Mouse (Mus musculus): ENCODE data around the gene Hormad2. TPM values are rescaled to one million over a fixed set of nuclear protein-coding genes. Genes with fewer than 3 reads are reported as not detected.
A peak's percentile ranks its signal among the peaks of the same experiment; 100 is the strongest.

Gene Hormad2
- polyA plus RNA-seq, 1 experiment from 2014 or later: 0.51 TPM

DNA sequence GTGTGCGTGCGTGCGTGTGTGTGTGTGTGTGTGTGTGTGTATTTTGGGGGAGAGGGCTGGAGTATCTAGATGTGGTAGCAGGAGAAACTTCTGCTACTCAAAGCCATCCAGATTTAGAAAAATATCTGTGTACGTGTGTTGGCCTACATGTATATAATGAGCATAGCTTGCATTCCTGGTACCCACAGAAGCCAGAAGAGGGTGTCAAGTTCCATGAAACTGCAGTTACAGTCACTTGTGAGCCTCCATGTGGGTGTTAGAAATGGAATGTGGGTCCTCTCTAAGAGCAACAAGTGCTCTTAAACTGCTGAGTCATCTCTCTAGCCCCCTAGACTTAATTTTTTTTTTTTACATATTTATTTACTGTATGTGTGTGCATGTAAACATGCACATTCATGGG lies 130.6 kb downstream of the Hormad2 start:
- Histone ChIP-seq H3K27ac (ENCODE audit: low read length) (no peak overlapping the region), H3K9ac (replicated peaks; ENCODE audit: low read length) (no peak overlapping the region), H3K4me2 (replicated peaks; ENCODE audit: low read depth, low read length) (no peak overlapping the region), H3K36me3 (ENCODE audit: insufficient read depth, low read length) (no peaks in the 10 kb centered on the region), H3K27me3 (ENCODE audit: insufficient read depth, low read length) (no peaks in the 10 kb centered on the region), H3K9me3 (ENCODE audit: low read length) (no peaks in the 10 kb centered on the region), H3K4me3 (ENCODE audit: low read length) (no peak overlapping the region), H3K4me1 (ENCODE audit: insufficient read depth, low read length) (peaks cover 9% of the 10 kb centered on the region)
- ATAC-seq (ENCODE audit: low FRiP score, low TSS enrichment): no peak
- 89% methylated on average over 4 of the region's 4 CpGs for whole genome bisulfite sequencing

DNA sequence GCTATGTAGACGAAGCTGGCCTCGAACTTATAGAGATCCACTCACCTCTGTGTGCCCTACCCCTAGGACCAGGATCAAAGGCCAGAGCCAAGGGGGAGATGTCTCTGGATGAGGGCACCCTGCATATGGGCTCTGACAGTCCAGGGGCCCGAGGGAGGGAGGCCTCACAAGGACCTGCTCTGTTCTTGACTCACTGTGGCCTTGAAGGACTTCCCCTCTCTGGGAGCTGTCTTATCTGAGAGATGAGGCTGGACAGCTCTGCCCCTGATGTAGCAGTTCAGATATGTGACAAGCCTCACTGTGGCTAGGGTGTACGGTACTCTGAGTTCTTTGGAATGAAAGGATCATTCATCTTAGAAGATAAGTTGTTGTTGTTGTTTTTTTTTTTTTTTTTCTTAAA lies 131.3 kb downstream of the Hormad2 start:
- H3K4me1 ChIP-seq (ENCODE audit: insufficient read depth, low read length): peaks cover 9% of the 10 kb centered on the region
- 83% methylated on average over 4 of the region's 4 CpGs for WGBS
- H3K4me3 ChIP-seq (ENCODE audit: low read length): no peak overlapping the region
- H3K36me3 ChIP-seq (ENCODE audit: insufficient read depth, low read length): no peaks in the 10 kb centered on the region
- H3K27me3 ChIP-seq (ENCODE audit: insufficient read depth, low read length): no peaks in the 10 kb centered on the region
- H3K9me3 ChIP-seq (ENCODE audit: low read length): no peaks in the 10 kb centered on the region
- no peak overlapping the region for H3K4me2 ChIP-seq (replicated peaks; ENCODE audit: low read depth, low read length)
- no peak for ATAC-seq (ENCODE audit: low FRiP score, low TSS enrichment)
- H3K27ac ChIP-seq (ENCODE audit: low read length): no peak overlapping the region
- no peak overlapping the region for H3K9ac ChIP-seq (replicated peaks; ENCODE audit: low read length)

DNA sequence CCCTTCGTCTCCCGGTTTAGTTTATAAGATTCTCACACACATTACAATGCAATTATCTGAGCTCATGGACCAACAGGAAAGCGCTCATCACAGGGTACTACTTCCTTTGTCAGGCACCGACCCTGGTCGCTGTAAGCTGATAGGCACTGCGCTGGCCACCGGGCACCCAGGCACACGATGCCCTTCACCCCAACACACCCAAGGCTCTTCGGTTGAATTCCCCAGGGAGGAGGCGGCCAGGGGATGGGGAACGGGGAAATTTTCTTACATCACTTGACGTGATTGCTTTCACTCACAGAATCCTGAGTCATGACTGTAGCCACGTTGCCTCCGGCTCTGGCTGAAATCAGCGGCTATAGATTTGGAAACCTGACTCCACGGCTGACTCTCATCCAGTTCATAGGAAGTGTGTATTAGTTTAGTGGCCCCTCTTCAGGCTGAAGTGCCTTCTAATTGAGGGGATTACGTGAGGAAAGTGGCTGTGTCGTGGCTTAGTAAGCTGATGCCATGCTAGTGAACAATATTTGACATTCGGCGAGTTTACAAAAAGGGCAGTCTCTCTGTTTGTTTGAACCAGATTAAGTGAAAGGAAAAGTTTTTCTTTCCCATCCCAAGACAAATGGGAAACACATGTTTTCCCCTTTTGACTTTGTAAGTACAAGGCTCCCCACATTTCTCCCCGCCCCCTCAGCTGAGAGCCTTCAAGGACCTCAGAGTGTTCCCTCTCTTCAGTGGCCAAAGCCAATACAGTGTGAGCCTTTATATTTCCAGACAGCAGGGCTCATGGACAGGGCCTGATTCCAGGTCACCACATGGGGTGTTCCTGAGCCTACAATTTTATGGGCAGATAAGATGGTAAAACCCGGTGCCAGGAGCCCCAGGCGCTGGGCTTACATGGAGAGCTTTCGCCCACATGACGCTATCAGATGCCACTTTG lies 132.1 kb downstream of the Hormad2 start:
- no peak for ATAC-seq (ENCODE audit: low FRiP score, low TSS enrichment)
- no peaks in the 10 kb centered on the region for H3K27me3 ChIP-seq (ENCODE audit: insufficient read depth, low read length)
- no peaks in the 10 kb centered on the region for H3K36me3 ChIP-seq (ENCODE audit: insufficient read depth, low read length)
- peak overlapping the region; percentile 31; the same call in 1 of the 2 replicates for H3K27ac ChIP-seq (ENCODE audit: low read length)
- peaks cover 9% of the 10 kb centered on the region for H3K4me1 ChIP-seq (ENCODE audit: insufficient read depth, low read length)
- peak overlapping the region; percentile 22 for H3K9ac ChIP-seq (replicated peaks; ENCODE audit: low read length)
- H3K4me2 ChIP-seq (replicated peaks; ENCODE audit: low read depth, low read length): peak overlapping the region; percentile 32
- no peaks in the 10 kb centered on the region for H3K9me3 ChIP-seq (ENCODE audit: low read length)
- no peak overlapping the region for H3K4me3 ChIP-seq (ENCODE audit: low read length)
- WGBS: 29% methylated on average over 25 of the region's 25 CpGs

DNA sequence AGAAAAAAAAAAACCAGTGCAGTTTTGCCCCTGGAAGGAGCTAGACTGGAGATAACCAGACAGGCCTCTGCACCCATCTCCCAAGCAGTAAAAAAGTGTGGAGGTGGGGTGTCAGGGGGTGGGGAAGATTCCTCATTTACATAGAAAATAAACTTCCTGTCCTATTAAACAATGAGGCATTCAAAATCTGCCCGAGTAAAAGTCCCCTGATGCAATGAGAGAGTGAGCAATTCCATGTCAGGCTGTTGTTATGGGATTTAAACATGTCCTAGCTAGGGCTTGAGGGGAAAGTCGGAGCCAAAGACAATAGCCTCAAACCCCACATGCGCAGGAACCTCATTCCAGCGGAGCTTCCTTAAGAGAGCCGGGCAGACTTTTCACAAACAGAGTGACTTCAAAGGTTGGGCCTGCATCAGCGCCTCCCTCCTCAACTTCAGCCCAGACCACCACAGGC lies 132.8 kb downstream of the Hormad2 start:
- peak overlapping the region; percentile 32 for H3K4me2 ChIP-seq (replicated peaks; ENCODE audit: low read depth, low read length)
- ATAC-seq (ENCODE audit: low FRiP score, low TSS enrichment): no peak
- peaks cover 9% of the 10 kb centered on the region for H3K4me1 ChIP-seq (ENCODE audit: insufficient read depth, low read length)
- H3K9ac ChIP-seq (replicated peaks; ENCODE audit: low read length): peak overlapping the region; percentile 22
- no peak overlapping the region for H3K27ac ChIP-seq (ENCODE audit: low read length)
- WGBS: 13% methylated on average over 6 of the region's 6 CpGs
- H3K9me3 ChIP-seq (ENCODE audit: low read length): no peaks in the 10 kb centered on the region
- H3K36me3 ChIP-seq (ENCODE audit: insufficient read depth, low read length): no peaks in the 10 kb centered on the region
- H3K27me3 ChIP-seq (ENCODE audit: insufficient read depth, low read length): no peaks in the 10 kb centered on the region
- H3K4me3 ChIP-seq (ENCODE audit: low read length): no peak overlapping the region

DNA sequence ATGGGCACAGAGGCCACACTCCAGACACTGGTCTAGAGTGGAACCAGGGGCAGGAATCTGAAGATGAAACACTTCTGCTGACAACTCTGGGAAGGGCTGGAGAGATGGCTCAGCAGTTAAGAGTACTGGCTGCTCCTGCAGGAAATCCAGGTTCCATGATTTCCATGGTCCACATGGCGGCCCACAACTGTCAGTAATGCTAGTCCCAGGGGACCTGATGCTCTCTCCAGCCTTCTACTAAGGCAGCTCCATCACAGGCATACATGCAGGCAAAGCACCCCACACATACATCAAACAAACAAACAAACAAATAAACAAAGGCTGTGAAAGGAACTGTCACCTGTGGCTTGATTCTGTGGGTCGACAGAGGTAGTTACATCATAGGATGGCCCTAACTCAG lies 134.8 kb downstream of the Hormad2 start:
- Histone ChIP-seq H3K27ac (ENCODE audit: low read length) (no peak overlapping the region), H3K27me3 (ENCODE audit: insufficient read depth, low read length) (no peaks in the 10 kb centered on the region), H3K9ac (replicated peaks; ENCODE audit: low read length) (no peak overlapping the region), H3K4me1 (ENCODE audit: insufficient read depth, low read length) (peaks cover 18% of the 10 kb centered on the region), H3K4me2 (replicated peaks; ENCODE audit: low read depth, low read length) (no peak overlapping the region), H3K36me3 (ENCODE audit: insufficient read depth, low read length) (no peaks in the 10 kb centered on the region), H3K9me3 (ENCODE audit: low read length) (no peaks in the 10 kb centered on the region), H3K4me3 (ENCODE audit: low read length) (no peak overlapping the region)
- no peak for ATAC-seq (ENCODE audit: low FRiP score, low TSS enrichment)
- 62% methylated on average over 2 of the region's 2 CpGs for WGBS

DNA sequence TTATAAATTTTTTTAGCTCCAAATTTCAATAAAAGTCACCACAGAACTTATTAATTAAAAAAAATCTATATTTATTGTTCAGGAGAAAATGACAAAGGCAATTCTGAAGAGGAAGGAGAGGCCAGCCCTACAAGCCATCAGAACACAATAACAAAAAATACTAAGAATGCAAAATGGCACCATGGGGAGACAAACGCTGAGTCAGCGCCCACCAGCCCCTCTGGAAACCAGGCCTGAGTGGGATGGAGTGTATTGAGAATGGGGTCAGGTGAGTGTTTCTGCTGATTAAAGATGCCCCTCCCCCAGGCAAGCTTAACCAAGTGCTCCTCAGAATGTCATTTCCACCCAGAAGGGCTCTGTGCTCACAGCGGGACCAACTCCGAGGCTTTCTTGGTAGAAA lies 135.8 kb downstream of the Hormad2 start:
- H3K27me3 ChIP-seq (ENCODE audit: insufficient read depth, low read length): no peaks in the 10 kb centered on the region
- WGBS: 85% methylated on average over 4 of the region's 4 CpGs
- no peak overlapping the region for H3K4me2 ChIP-seq (replicated peaks; ENCODE audit: low read depth, low read length)
- no peaks in the 10 kb centered on the region for H3K9me3 ChIP-seq (ENCODE audit: low read length)
- H3K4me3 ChIP-seq (ENCODE audit: low read length): no peak overlapping the region
- no peak overlapping the region for H3K27ac ChIP-seq (ENCODE audit: low read length)
- no peak for ATAC-seq (ENCODE audit: low FRiP score, low TSS enrichment)
- peaks cover 18% of the 10 kb centered on the region for H3K4me1 ChIP-seq (ENCODE audit: insufficient read depth, low read length)
- no peak overlapping the region for H3K9ac ChIP-seq (replicated peaks; ENCODE audit: low read length)
- no peaks in the 10 kb centered on the region for H3K36me3 ChIP-seq (ENCODE audit: insufficient read depth, low read length)

DNA sequence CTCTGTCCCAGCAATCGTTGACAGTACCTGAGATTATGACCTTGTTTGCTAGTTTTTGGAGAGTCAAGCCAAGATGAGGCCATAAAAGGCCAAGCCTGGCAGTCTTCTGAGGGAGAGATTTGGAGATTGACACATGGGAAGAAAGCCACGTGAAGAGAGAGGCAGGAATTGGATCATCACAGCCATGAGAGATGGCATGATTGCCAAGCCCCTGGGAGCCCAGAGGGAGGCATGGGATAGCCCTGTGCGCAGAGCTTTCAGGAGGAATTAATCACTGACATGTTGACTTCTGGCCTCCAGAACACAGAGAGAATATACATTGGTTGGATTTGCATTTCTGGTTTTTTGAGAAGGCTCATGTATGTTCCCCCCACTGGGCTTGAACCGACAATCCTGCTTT lies 136.7 kb downstream of the Hormad2 start:
- Histone ChIP-seq H3K27ac (ENCODE audit: low read length) (no peak overlapping the region), H3K4me3 (ENCODE audit: low read length) (no peak overlapping the region), H3K4me2 (replicated peaks; ENCODE audit: low read depth, low read length) (no peak overlapping the region), H3K36me3 (ENCODE audit: insufficient read depth, low read length) (no peaks in the 10 kb centered on the region), H3K27me3 (ENCODE audit: insufficient read depth, low read length) (no peaks in the 10 kb centered on the region), H3K9me3 (ENCODE audit: low read length) (no peaks in the 10 kb centered on the region), H3K9ac (replicated peaks; ENCODE audit: low read length) (no peak overlapping the region), H3K4me1 (ENCODE audit: insufficient read depth, low read length) (peaks cover 25% of the 10 kb centered on the region)
- WGBS: 70% methylated on average over 4 of the region's 4 CpGs
- ATAC-seq (ENCODE audit: low FRiP score, low TSS enrichment): no peak

DNA sequence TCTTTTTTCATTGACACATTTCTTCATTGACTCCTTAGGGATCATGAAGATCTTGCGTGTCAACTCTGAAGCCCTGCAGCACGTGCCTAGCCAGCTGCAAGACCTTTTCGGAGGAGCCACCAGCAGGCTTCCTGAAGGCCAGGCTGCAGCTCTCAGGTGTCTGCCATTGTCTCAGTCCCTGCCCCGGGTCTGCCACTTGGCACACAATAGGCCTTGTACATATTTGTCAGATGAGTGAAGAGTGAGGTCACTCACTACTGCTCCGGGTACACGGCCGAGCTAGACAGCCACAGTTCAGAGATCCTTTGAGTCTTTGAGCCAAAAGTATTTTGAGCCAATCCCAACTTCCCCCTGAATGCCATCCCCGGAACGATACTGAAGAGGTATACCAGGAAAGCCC lies 137.9 kb downstream of the Hormad2 start:
- Histone ChIP-seq H3K4me3 (ENCODE audit: low read length) (no peak overlapping the region), H3K4me1 (ENCODE audit: insufficient read depth, low read length) (peaks cover 26% of the 10 kb centered on the region), H3K27ac (ENCODE audit: low read length) (no peak overlapping the region; the same call in 1 of the 2 replicates), H3K9me3 (ENCODE audit: low read length) (no peaks in the 10 kb centered on the region), H3K27me3 (ENCODE audit: insufficient read depth, low read length) (no peaks in the 10 kb centered on the region), H3K9ac (replicated peaks; ENCODE audit: low read length) (no peak overlapping the region), H3K36me3 (ENCODE audit: insufficient read depth, low read length) (no peaks in the 10 kb centered on the region), H3K4me2 (replicated peaks; ENCODE audit: low read depth, low read length) (no peak overlapping the region)
- 71% methylated on average over 9 of the region's 9 CpGs for WGBS
- ATAC-seq (ENCODE audit: low FRiP score, low TSS enrichment): no peak

DNA sequence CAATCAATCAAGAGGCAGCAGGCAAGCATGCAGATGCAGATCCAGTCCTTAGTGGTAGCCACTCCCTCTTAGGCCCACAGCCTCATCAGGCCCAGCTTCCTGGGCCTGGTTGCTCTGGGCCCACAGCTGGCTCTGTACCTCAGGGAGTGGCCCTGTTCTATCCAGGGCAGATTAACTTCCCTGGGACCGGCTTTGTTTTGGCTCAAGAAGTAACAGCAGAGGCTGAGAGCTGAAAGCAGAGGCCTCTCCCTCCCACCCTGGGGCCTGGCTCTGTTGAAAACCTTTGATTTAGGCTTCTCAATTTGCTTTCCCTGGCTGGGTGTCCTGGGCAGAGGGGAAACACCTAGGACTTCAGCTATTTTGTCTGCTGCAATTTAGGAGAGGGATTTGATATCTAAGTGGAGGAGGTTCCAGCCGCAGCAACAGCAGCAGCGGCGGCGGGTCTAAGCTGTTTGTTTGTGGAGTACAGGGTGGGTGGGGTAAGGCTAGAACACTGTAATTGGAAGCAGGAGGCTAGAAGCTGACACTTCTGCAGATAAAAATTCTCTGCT lies 138.5 kb downstream of the Hormad2 start:
- WGBS: 23% methylated on average over 5 of the region's 5 CpGs
- H3K36me3 ChIP-seq (ENCODE audit: insufficient read depth, low read length): no peaks in the 10 kb centered on the region
- no peaks in the 10 kb centered on the region for H3K27me3 ChIP-seq (ENCODE audit: insufficient read depth, low read length)
- H3K9ac ChIP-seq (replicated peaks; ENCODE audit: low read length): 0 out of 2 replicates have a peak overlapping the region, but pooled peaks have one; percentile 5
- H3K9me3 ChIP-seq (ENCODE audit: low read length): no peaks in the 10 kb centered on the region
- H3K27ac ChIP-seq (ENCODE audit: low read length): peak overlapping the region; percentile 63
- H3K4me1 ChIP-seq (ENCODE audit: insufficient read depth, low read length): peaks cover 24% of the 10 kb centered on the region
- H3K4me2 ChIP-seq (replicated peaks; ENCODE audit: low read depth, low read length): no peak overlapping the region
- ATAC-seq (ENCODE audit: low FRiP score, low TSS enrichment): no peak
- no peak overlapping the region for H3K4me3 ChIP-seq (ENCODE audit: low read length)

DNA sequence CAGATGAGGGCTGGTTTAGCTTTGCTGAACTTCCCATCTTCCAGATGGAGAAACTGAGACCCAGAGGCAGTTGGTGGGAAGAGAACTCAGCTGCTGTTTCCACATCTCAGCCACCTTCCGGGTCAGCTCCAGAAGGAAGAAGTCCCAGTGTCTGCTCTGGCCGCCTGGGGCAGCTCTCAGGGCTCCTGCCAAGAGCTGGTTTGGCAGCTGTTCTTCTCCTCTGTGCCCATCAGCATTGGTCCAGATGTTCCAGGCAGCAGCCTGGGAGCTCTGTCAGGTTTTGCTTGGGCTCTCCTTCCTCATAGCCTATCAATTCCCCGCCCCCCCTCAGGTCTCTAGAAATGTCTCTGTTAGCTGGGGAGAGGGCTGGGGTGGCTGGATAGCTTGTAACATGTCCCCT lies 140.2 kb downstream of the Hormad2 start:
- Histone ChIP-seq H3K36me3 (ENCODE audit: insufficient read depth, low read length) (no peaks in the 10 kb centered on the region), H3K9me3 (ENCODE audit: low read length) (no peaks in the 10 kb centered on the region), H3K9ac (replicated peaks; ENCODE audit: low read length) (no peak overlapping the region), H3K4me1 (ENCODE audit: insufficient read depth, low read length) (peaks cover 24% of the 10 kb centered on the region), H3K4me2 (replicated peaks; ENCODE audit: low read depth, low read length) (no peak overlapping the region), H3K4me3 (ENCODE audit: low read length) (no peak overlapping the region), H3K27ac (ENCODE audit: low read length) (no peak overlapping the region), H3K27me3 (ENCODE audit: insufficient read depth, low read length) (no peaks in the 10 kb centered on the region)
- ATAC-seq (ENCODE audit: low FRiP score, low TSS enrichment): no peak
- 82% methylated on average over 3 of the region's 3 CpGs for WGBS

Measured in kidney, embryonic 16.5 days (tissue).